Mouse (Mus musculus): Measurements from ENCODE around the gene Cnep1r1. TPM values are rescaled to one million over a fixed set of nuclear protein-coding genes. Genes with fewer than 3 reads are reported as not detected.
A peak's percentile ranks its signal among the peaks of the same experiment; 100 is the strongest.

Cnep1r1 gene
- 34.9 and 39.1 TPM in 2 replicates for polyA plus RNA-seq (2014; fragmentation: Nextera tagmentation; extraction: Ambion mirVana)

GRCm38 (mm10) chr8:88118456-88119036 lies at the start of gene Cnep1r1:
Gene Cnep1r1, plus strand, starts transcription at chr8:88118769.
- no peaks in the 10 kb centered on the region for H3K9me3 ChIP-seq (ENCODE audit: control insufficient read depth, low read length)
- H3K4me3 ChIP-seq (ENCODE audit: low read depth, low read length), result peak within 1 kb of the TSS; percentile 76
- H3K27ac ChIP-seq (ENCODE audit: low read depth, low read length), result 0 out of 2 replicates have a peak within 1 kb of the TSS, but pooled peaks have one; percentile 42
- peak within 1 kb of the TSS; percentile 62 for H3K4me2 ChIP-seq (ENCODE audit: low read depth, low read length, severe bottlenecking)
- no peaks in the 10 kb centered on the region; the same call in 1 of the 2 replicates for H3K36me3 ChIP-seq (ENCODE audit: control insufficient read depth, insufficient read depth, low read length)
- peak within 1 kb of the TSS; percentile 75 for H3K9ac ChIP-seq (ENCODE audit: low read length)
- WGBS, result under 1% methylated on average over 47 of the region's 49 CpGs
- peak; percentile 99 for ATAC-seq (replicated peaks; ENCODE audit: low FRiP score)
- H3K27me3 ChIP-seq (ENCODE audit: control insufficient read depth, insufficient read depth, low read length), result no peaks in the 10 kb centered on the region
- H3K4me1 ChIP-seq (replicated peaks; ENCODE audit: control insufficient read depth, insufficient read depth, low read length), result no peaks in the 10 kb centered on the region
- peak; percentile 92 for DNase-seq (ENCODE audit: low spot score)

- Histone ChIP-seq H3K9ac (ENCODE audit: low read length) (no peak overlapping the region), H3K4me2 (ENCODE audit: low read depth, low read length, severe bottlenecking) (no peak overlapping the region), H3K9me3 (ENCODE audit: control insufficient read depth, low read length) (no peaks in the 10 kb centered on the region), H3K27me3 (ENCODE audit: control insufficient read depth, insufficient read depth, low read length) (no peaks in the 10 kb centered on the region), H3K4me3 (ENCODE audit: low read depth, low read length) (no peak overlapping the region), H3K27ac (ENCODE audit: low read depth, low read length) (no peak overlapping the region), H3K4me1 (replicated peaks; ENCODE audit: control insufficient read depth, insufficient read depth, low read length) (no peaks in the 10 kb centered on the region), H3K36me3 (ENCODE audit: control insufficient read depth, insufficient read depth, low read length) (no peaks in the 10 kb centered on the region)
- ATAC-seq (replicated peaks; ENCODE audit: low FRiP score) (no peak), DNase-seq (ENCODE audit: low spot score) (no peak)
- WGBS, result 87% methylated on average over 5 of the region's 5 CpGs
Observed at GRCm38 (mm10) chr8:88082183-88082582, 36.4 kb upstream of the Cnep1r1 start.

DNA sequence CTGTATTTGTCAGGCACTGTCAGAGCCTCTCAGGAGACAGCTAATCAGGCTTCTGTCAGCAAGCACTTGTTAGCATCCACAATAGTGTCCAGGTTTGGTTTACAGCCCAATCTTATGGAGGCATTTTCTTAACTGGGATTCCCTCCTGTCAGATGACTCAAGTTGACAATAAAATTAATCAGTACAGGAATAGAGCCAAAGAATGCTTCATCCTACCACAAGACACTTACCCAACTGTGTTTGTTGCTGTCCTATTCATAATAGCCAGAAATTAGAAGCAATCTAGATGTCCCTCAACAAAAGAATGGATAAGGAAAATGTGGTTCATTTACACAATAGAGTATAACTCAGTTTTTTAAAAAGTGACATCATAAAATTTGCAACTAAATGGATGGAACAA lies 30.6 kb upstream of the Cnep1r1 start:
- no peaks in the 10 kb centered on the region for H3K36me3 ChIP-seq (ENCODE audit: control insufficient read depth, insufficient read depth, low read length)
- no peak overlapping the region for H3K9ac ChIP-seq (ENCODE audit: low read length)
- ATAC-seq (replicated peaks; ENCODE audit: low FRiP score) (no peak), DNase-seq (ENCODE audit: low spot score) (no peak)
- H3K9me3 ChIP-seq (ENCODE audit: control insufficient read depth, low read length), result no peaks in the 10 kb centered on the region
- no peak overlapping the region for H3K4me2 ChIP-seq (ENCODE audit: low read depth, low read length, severe bottlenecking)
- no peak overlapping the region for H3K27ac ChIP-seq (ENCODE audit: low read depth, low read length)
- H3K27me3 ChIP-seq (ENCODE audit: control insufficient read depth, insufficient read depth, low read length), result no peaks in the 10 kb centered on the region
- no peaks in the 10 kb centered on the region for H3K4me1 ChIP-seq (replicated peaks; ENCODE audit: control insufficient read depth, insufficient read depth, low read length)
- no peak overlapping the region for H3K4me3 ChIP-seq (ENCODE audit: low read depth, low read length)

- no peak overlapping the region for H3K4me2 ChIP-seq (ENCODE audit: low read depth, low read length, severe bottlenecking)
- ATAC-seq (replicated peaks; ENCODE audit: low FRiP score), result no peak
- no peaks in the 10 kb centered on the region for H3K4me1 ChIP-seq (replicated peaks; ENCODE audit: control insufficient read depth, insufficient read depth, low read length)
- DNase-seq (ENCODE audit: low spot score), result no peak
- no peak overlapping the region for H3K4me3 ChIP-seq (ENCODE audit: low read depth, low read length)
- no peaks in the 10 kb centered on the region for H3K9me3 ChIP-seq (ENCODE audit: control insufficient read depth, low read length)
- no peaks in the 10 kb centered on the region for H3K36me3 ChIP-seq (ENCODE audit: control insufficient read depth, insufficient read depth, low read length)
- H3K27ac ChIP-seq (ENCODE audit: low read depth, low read length), result no peak overlapping the region
- no peaks in the 10 kb centered on the region for H3K27me3 ChIP-seq (ENCODE audit: control insufficient read depth, insufficient read depth, low read length)
- 85% methylated on average over 2 of the region's 2 CpGs for WGBS
- no peak overlapping the region for H3K9ac ChIP-seq (ENCODE audit: low read length)
Observed at GRCm38 (mm10) chr8:88091661-88092060, 26.9 kb upstream of the Cnep1r1 start.

GRCm38 (mm10) chr8:88093367-88093766 lies 25.2 kb upstream of the Cnep1r1 start:
- no peaks in the 10 kb centered on the region for H3K4me1 ChIP-seq (replicated peaks; ENCODE audit: control insufficient read depth, insufficient read depth, low read length)
- H3K4me3 ChIP-seq (ENCODE audit: low read depth, low read length), result no peak overlapping the region
- H3K27ac ChIP-seq (ENCODE audit: low read depth, low read length), result no peak overlapping the region
- 73% methylated on average over 4 of the region's 4 CpGs for WGBS
- ATAC-seq (replicated peaks; ENCODE audit: low FRiP score) (no peak), DNase-seq (ENCODE audit: low spot score) (no peak)
- H3K9ac ChIP-seq (ENCODE audit: low read length), result no peak overlapping the region
- no peak overlapping the region for H3K4me2 ChIP-seq (ENCODE audit: low read depth, low read length, severe bottlenecking)
- no peaks in the 10 kb centered on the region for H3K36me3 ChIP-seq (ENCODE audit: control insufficient read depth, insufficient read depth, low read length)
- no peaks in the 10 kb centered on the region for H3K27me3 ChIP-seq (ENCODE audit: control insufficient read depth, insufficient read depth, low read length)
- H3K9me3 ChIP-seq (ENCODE audit: control insufficient read depth, low read length), result no peaks in the 10 kb centered on the region

DNA sequence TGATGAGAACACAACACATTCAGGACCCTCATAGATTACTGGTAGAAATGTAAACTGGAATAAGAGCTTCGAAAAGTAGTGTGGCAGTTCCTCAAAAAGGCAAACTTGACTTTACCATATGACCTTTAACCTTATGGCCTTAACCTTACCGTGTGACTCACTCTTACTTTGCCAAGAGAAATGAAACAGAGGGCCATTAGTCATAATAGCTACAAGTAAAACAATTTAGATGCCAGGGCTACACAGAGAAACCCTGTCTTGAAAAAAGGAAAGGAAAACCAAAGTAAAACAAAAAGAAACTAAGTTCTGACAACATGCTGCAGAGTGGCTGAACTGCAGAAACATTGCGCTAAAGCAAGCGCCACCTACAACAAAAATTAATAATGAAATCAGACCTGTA lies 19.7 kb upstream of the Cnep1r1 start:
- Histone ChIP-seq H3K9ac (ENCODE audit: low read length) (no peak overlapping the region), H3K36me3 (ENCODE audit: control insufficient read depth, insufficient read depth, low read length) (no peaks in the 10 kb centered on the region)
- no peak for ATAC-seq (replicated peaks; ENCODE audit: low FRiP score)

GRCm38 (mm10) chr8:88099526-88099925 lies 19.0 kb upstream of the Cnep1r1 start:
- Histone ChIP-seq H3K4me3 (ENCODE audit: low read depth, low read length) (no peak overlapping the region), H3K27ac (ENCODE audit: low read depth, low read length) (no peak overlapping the region), H3K36me3 (ENCODE audit: control insufficient read depth, insufficient read depth, low read length) (no peaks in the 10 kb centered on the region), H3K9ac (ENCODE audit: low read length) (no peak overlapping the region), H3K4me1 (replicated peaks; ENCODE audit: control insufficient read depth, insufficient read depth, low read length) (no peaks in the 10 kb centered on the region), H3K27me3 (ENCODE audit: control insufficient read depth, insufficient read depth, low read length) (no peaks in the 10 kb centered on the region), H3K4me2 (ENCODE audit: low read depth, low read length, severe bottlenecking) (no peak overlapping the region), H3K9me3 (ENCODE audit: control insufficient read depth, low read length) (no peaks in the 10 kb centered on the region)
- ATAC-seq (replicated peaks; ENCODE audit: low FRiP score) (no peak), DNase-seq (ENCODE audit: low spot score) (peak; percentile 69)
- WGBS, result 0% methylated on average over 1 of the region's 1 CpGs

More for the DNA sequence above, 19.7 kb upstream of the Cnep1r1 start:
- Histone ChIP-seq H3K4me3 (ENCODE audit: low read depth, low read length) (no peak overlapping the region), H3K27ac (ENCODE audit: low read depth, low read length) (no peak overlapping the region), H3K4me2 (ENCODE audit: low read depth, low read length, severe bottlenecking) (no peak overlapping the region), H3K4me1 (replicated peaks; ENCODE audit: control insufficient read depth, insufficient read depth, low read length) (no peaks in the 10 kb centered on the region), H3K9me3 (ENCODE audit: control insufficient read depth, low read length) (no peaks in the 10 kb centered on the region), H3K27me3 (ENCODE audit: control insufficient read depth, insufficient read depth, low read length) (no peaks in the 10 kb centered on the region)
- DNase-seq (ENCODE audit: low spot score), result no peak
- WGBS, result 88% methylated on average over 4 of the region's 4 CpGs

GRCm38 (mm10) chr8:88109241-88109640 lies 9.3 kb upstream of the Cnep1r1 start:
- ATAC-seq (replicated peaks; ENCODE audit: low FRiP score) (no peak), DNase-seq (ENCODE audit: low spot score) (no peak)
- H3K4me2 ChIP-seq (ENCODE audit: low read depth, low read length, severe bottlenecking), result no peak overlapping the region
- no peaks in the 10 kb centered on the region for H3K4me1 ChIP-seq (replicated peaks; ENCODE audit: control insufficient read depth, insufficient read depth, low read length)
- no peak overlapping the region for H3K9ac ChIP-seq (ENCODE audit: low read length)
- H3K27me3 ChIP-seq (ENCODE audit: control insufficient read depth, insufficient read depth, low read length), result no peaks in the 10 kb centered on the region
- no peaks in the 10 kb centered on the region for H3K9me3 ChIP-seq (ENCODE audit: control insufficient read depth, low read length)
- H3K27ac ChIP-seq (ENCODE audit: low read depth, low read length), result no peak overlapping the region
- H3K36me3 ChIP-seq (ENCODE audit: control insufficient read depth, insufficient read depth, low read length), result no peaks in the 10 kb centered on the region
- H3K4me3 ChIP-seq (ENCODE audit: low read depth, low read length), result no peak overlapping the region
- WGBS, result 93% methylated on average over 4 of the region's 4 CpGs

- ATAC-seq (replicated peaks; ENCODE audit: low FRiP score) (peak; percentile 64), DNase-seq (ENCODE audit: low spot score) (no peak)
- H3K4me3 ChIP-seq (ENCODE audit: low read depth, low read length), result peak overlapping the region; percentile 76
Observed at GRCm38 (mm10) chr8:88119076-88119475, 507 bp downstream of the Cnep1r1 start.

More at GRCm38 (mm10) chr8:88119076-88119475, 507 bp downstream of the Cnep1r1 start:
- Histone ChIP-seq H3K27ac (ENCODE audit: low read depth, low read length) (no peak overlapping the region), H3K36me3 (ENCODE audit: control insufficient read depth, insufficient read depth, low read length) (no peaks in the 10 kb centered on the region; the same call in 1 of the 2 replicates), H3K4me1 (replicated peaks; ENCODE audit: control insufficient read depth, insufficient read depth, low read length) (no peaks in the 10 kb centered on the region), H3K9ac (ENCODE audit: low read length) (peak overlapping the region; percentile 75), H3K9me3 (ENCODE audit: control insufficient read depth, low read length) (no peaks in the 10 kb centered on the region), H3K4me2 (ENCODE audit: low read depth, low read length, severe bottlenecking) (peak overlapping the region; percentile 62), H3K27me3 (ENCODE audit: control insufficient read depth, insufficient read depth, low read length) (no peaks in the 10 kb centered on the region)
- 1% methylated on average over 11 of the region's 11 CpGs for WGBS
